Mouse (Mus musculus): ENCODE measurements around the gene Golga1. TPM values are rescaled to one million over a fixed set of nuclear protein-coding genes. Genes with fewer than 3 reads are reported as not detected.

Gene Golga1
- total RNA-seq, 1 experiment: 9.1 TPM

GRCm38 (mm10) chr2:38988929-38989328, 76.4 kb downstream of the Golga1 start:
- no peaks in the 10 kb centered on the region for H3K9me3 ChIP-seq (ENCODE audit: control insufficient read depth, insufficient read depth, low read depth, low read length)
- no peak overlapping the region for H3K4me3 ChIP-seq (ENCODE audit: insufficient read depth in 1 of 2, low read depth in 1 of 2, low read length in 2 of 2, poor library complexity in 1 of 2, severe bottlenecking in 1 of 2)
- in situ Hi-C loops (cut with MboI; ENCODE audit: low sequenced_read_pairs in 2 of 2, unreplicated experiment in 2 of 2): no loop called here
- no peaks in the 10 kb centered on the region for H3K36me3 ChIP-seq (ENCODE audit: control insufficient read depth, insufficient read depth, low read length, poor library complexity, severe bottlenecking)
- H3K9ac ChIP-seq (ENCODE audit: insufficient read depth, low read depth, low read length, poor library complexity, severe bottlenecking): no peak overlapping the region
- TF ChIP-seq ZC3H11A (IDR thresholded peaks at IDR 0.05; ENCODE audit: borderline replicate concordance, low read depth, low read length): no peak
- no peak for TF ChIP-seq ZNF384 (IDR thresholded peaks at IDR 0.05; ENCODE audit: low read depth, low read length)
- no peak for TF ChIP-seq MAFK (IDR thresholded peaks at IDR 0.05; ENCODE audit: insufficient read depth, low read depth, low read length)
- no peak for TF ChIP-seq HCFC1 (IDR thresholded peaks at IDR 0.05; ENCODE audit: borderline replicate concordance, insufficient read depth, low read length)
- no peak for TF ChIP-seq CHD2 (IDR thresholded peaks at IDR 0.05; ENCODE audit: low read depth, low read length)
- H3K4me1 ChIP-seq (ENCODE audit: control insufficient read depth in 2 of 2, insufficient read depth in 2 of 2, low read length in 2 of 2, poor library complexity in 1 of 2): peaks cover 5 to 8% of the 10 kb centered on the region in 2 experiments; a peak in 2 of 4 replicates
- no peak for DNase-seq (ENCODE audit: low read depth, low spot score)
- H3K27ac ChIP-seq (ENCODE audit: insufficient read depth, low read depth, low read length, poor library complexity, severe bottlenecking): no peak overlapping the region

- no peak overlapping the region; the same call in 1 of the 2 replicates for H3K9ac ChIP-seq (ENCODE audit: insufficient read depth, low read depth, low read length, poor library complexity, severe bottlenecking)
- in situ Hi-C loops (cut with MboI; ENCODE audit: low sequenced_read_pairs in 2 of 2, unreplicated experiment in 2 of 2): no loop called here
- no peaks in the 10 kb centered on the region for H3K9me3 ChIP-seq (ENCODE audit: control insufficient read depth, insufficient read depth, low read depth, low read length)
- no peak for TF ChIP-seq ZC3H11A (IDR thresholded peaks at IDR 0.05; ENCODE audit: borderline replicate concordance, low read depth, low read length)
- TF ChIP-seq CHD2 (IDR thresholded peaks at IDR 0.05; ENCODE audit: low read depth, low read length): no peak
- TF ChIP-seq HCFC1 (IDR thresholded peaks at IDR 0.05; ENCODE audit: borderline replicate concordance, insufficient read depth, low read length): no peak
- TF ChIP-seq ZNF384 (IDR thresholded peaks at IDR 0.05; ENCODE audit: low read depth, low read length): no peak
- TF ChIP-seq MAFK (IDR thresholded peaks at IDR 0.05; ENCODE audit: insufficient read depth, low read depth, low read length): no peak
- peaks cover 5 to 8% of the 10 kb centered on the region in 2 experiments; a peak in 2 of 4 replicates for H3K4me1 ChIP-seq (ENCODE audit: control insufficient read depth in 2 of 2, insufficient read depth in 2 of 2, low read length in 2 of 2, poor library complexity in 1 of 2)
- no peak for DNase-seq (ENCODE audit: low read depth, low spot score)
- no peak overlapping the region for H3K27ac ChIP-seq (ENCODE audit: insufficient read depth, low read depth, low read length, poor library complexity, severe bottlenecking)
- no peaks in the 10 kb centered on the region for H3K36me3 ChIP-seq (ENCODE audit: control insufficient read depth, insufficient read depth, low read length, poor library complexity, severe bottlenecking)
- no peak overlapping the region for H3K4me3 ChIP-seq (ENCODE audit: insufficient read depth in 1 of 2, low read depth in 1 of 2, low read length in 2 of 2, poor library complexity in 1 of 2, severe bottlenecking in 1 of 2)
Measured at GRCm38 (mm10) chr2:38987803-38988510, 77.4 kb downstream of the Golga1 start.

GRCm38 (mm10) chr2:38987371-38987770, 78.0 kb downstream of the Golga1 start:
- H3K4me3 ChIP-seq (ENCODE audit: insufficient read depth in 1 of 2, low read depth in 1 of 2, low read length in 2 of 2, poor library complexity in 1 of 2, severe bottlenecking in 1 of 2): no peak overlapping the region
- H3K9ac ChIP-seq (ENCODE audit: insufficient read depth, low read depth, low read length, poor library complexity, severe bottlenecking): no peak overlapping the region
- in situ Hi-C loops (cut with MboI; ENCODE audit: low sequenced_read_pairs in 2 of 2, unreplicated experiment in 2 of 2): no loop called here
- no peak for DNase-seq (ENCODE audit: low read depth, low spot score)
- TF ChIP-seq ZC3H11A (IDR thresholded peaks at IDR 0.05; ENCODE audit: borderline replicate concordance, low read depth, low read length): no peak
- no peak for TF ChIP-seq CHD2 (IDR thresholded peaks at IDR 0.05; ENCODE audit: low read depth, low read length)
- TF ChIP-seq HCFC1 (IDR thresholded peaks at IDR 0.05; ENCODE audit: borderline replicate concordance, insufficient read depth, low read length): no peak
- no peak for TF ChIP-seq MAFK (IDR thresholded peaks at IDR 0.05; ENCODE audit: insufficient read depth, low read depth, low read length)
- TF ChIP-seq ZNF384 (IDR thresholded peaks at IDR 0.05; ENCODE audit: low read depth, low read length): no peak
- H3K9me3 ChIP-seq (ENCODE audit: control insufficient read depth, insufficient read depth, low read depth, low read length): no peaks in the 10 kb centered on the region
- no peak overlapping the region for H3K27ac ChIP-seq (ENCODE audit: insufficient read depth, low read depth, low read length, poor library complexity, severe bottlenecking)
- H3K4me1 ChIP-seq (ENCODE audit: control insufficient read depth in 2 of 2, insufficient read depth in 2 of 2, low read length in 2 of 2, poor library complexity in 1 of 2): peaks cover 5 to 8% of the 10 kb centered on the region in 2 experiments; a peak in 2 of 4 replicates
- no peaks in the 10 kb centered on the region for H3K36me3 ChIP-seq (ENCODE audit: control insufficient read depth, insufficient read depth, low read length, poor library complexity, severe bottlenecking)

GRCm38 (mm10) chr2:38986580-38986979, 78.8 kb downstream of the Golga1 start:
- Histone ChIP-seq H3K4me3 (ENCODE audit: insufficient read depth in 1 of 2, low read depth in 1 of 2, low read length in 2 of 2, poor library complexity in 1 of 2, severe bottlenecking in 1 of 2) (no peak overlapping the region), H3K4me1 (ENCODE audit: control insufficient read depth in 2 of 2, insufficient read depth in 2 of 2, low read length in 2 of 2, poor library complexity in 1 of 2) (peaks cover 5 to 8% of the 10 kb centered on the region in 2 experiments; a peak in 2 of 4 replicates), H3K9me3 (ENCODE audit: control insufficient read depth, insufficient read depth, low read depth, low read length) (no peaks in the 10 kb centered on the region), H3K27ac (ENCODE audit: insufficient read depth, low read depth, low read length, poor library complexity, severe bottlenecking) (no peak overlapping the region), H3K36me3 (ENCODE audit: control insufficient read depth, insufficient read depth, low read length, poor library complexity, severe bottlenecking) (no peaks in the 10 kb centered on the region), H3K9ac (ENCODE audit: insufficient read depth, low read depth, low read length, poor library complexity, severe bottlenecking) (no peak overlapping the region)
- TF ChIP-seq ZC3H11A (IDR thresholded peaks at IDR 0.05; ENCODE audit: borderline replicate concordance, low read depth, low read length) (no peak), CHD2 (IDR thresholded peaks at IDR 0.05; ENCODE audit: low read depth, low read length) (no peak), HCFC1 (IDR thresholded peaks at IDR 0.05; ENCODE audit: borderline replicate concordance, insufficient read depth, low read length) (no peak), MAFK (IDR thresholded peaks at IDR 0.05; ENCODE audit: insufficient read depth, low read depth, low read length) (no peak), ZNF384 (IDR thresholded peaks at IDR 0.05; ENCODE audit: low read depth, low read length) (no peak)
- DNase-seq (ENCODE audit: low read depth, low spot score): no peak
- in situ Hi-C loops (cut with MboI; ENCODE audit: low sequenced_read_pairs in 2 of 2, unreplicated experiment in 2 of 2): no loop called here
